Mouse (Mus musculus) G1E-ER4 (cell line): ENCODE data around the gene Sord. TPM values are rescaled to one million over a fixed set of nuclear protein-coding genes. Genes with fewer than 3 reads are reported as not detected.

Experiments used
- GATA1 ChIP-seq: IDR thresholded peaks from one replicate; pipeline ENCODE4 v1.8.0; 2012; ENCODE audit warnings: low read length, inconsistent platforms
- polyA plus RNA-seq: library from polyadenylated mRNA; stranded (reverse); fragments of >175 nt; gene quantifications from 2 replicates; pipeline ENCODE4 v1.2.3, GENCODE M21; 2012

Sord gene
- polyA plus RNA-seq, 1 experiment = 50.4 TPM

- no peak for TF ChIP-seq GATA1
Measured at GRCm38 (mm10) chr2:122311561-122311960, 77.0 kb downstream of the Sord start.

GRCm38 (mm10) chr2:122312722-122313417 lies 78.3 kb downstream of the Sord start:
- TF ChIP-seq GATA1 = no peak

GRCm38 (mm10) chr2:122313536-122313935 lies 79.0 kb downstream of the Sord start, which contains the start of gene Duoxa1:
Gene Duoxa1 (minus strand): TSS chr2:122313730.
- no peak for TF ChIP-seq GATA1

Other genes starting within 250 kb of the Sord start
- 45.1 and 53.2 TPM in 2 replicates for gene Eif3j1, start 206.2 kb upstream of the Sord start, polyA plus RNA-seq
- 0.81 and 1.2 TPM in 2 replicates for gene Spg11, start 116.4 kb upstream of the Sord start, polyA plus RNA-seq
- 10.8 and 19.6 TPM in 2 replicates for gene B2m, start 87.1 kb upstream of the Sord start, polyA plus RNA-seq
- not detected in 2 replicates for gene Trim69, start 74.0 kb upstream of the Sord start, polyA plus RNA-seq
- gene Patl2, start 48.6 kb upstream of the Sord start, polyA plus RNA-seq = 0.10 and 0.19 TPM in 2 replicates
- gene Terb2, start 48.5 kb upstream of the Sord start, polyA plus RNA-seq = not detected in 2 replicates
- not detected in 2 replicates for gene Duox2, start 63.7 kb downstream of the Sord start, polyA plus RNA-seq
- not detected in 2 replicates for gene Duoxa2, start 64.2 kb downstream of the Sord start, polyA plus RNA-seq
- not detected in 2 replicates for gene Duoxa1, start 79.0 kb downstream of the Sord start, polyA plus RNA-seq
- not detected in 2 replicates for gene Duox1, start 80.9 kb downstream of the Sord start, polyA plus RNA-seq
- gene Shf, start 134.4 kb downstream of the Sord start, polyA plus RNA-seq = 2.8 and 3.8 TPM in 2 replicates
- gene Slc28a2, start 191.7 kb downstream of the Sord start, polyA plus RNA-seq = not detected in 2 replicates